Mouse (Mus musculus) liver, adult 2 months (tissue): ENCODE data around the gene Xpnpep3. TPM values are rescaled to one million over a fixed set of nuclear protein-coding genes. Genes with fewer than 3 reads are reported as not detected.

Source experiments
- DNase-seq: peaks from one replicate; pipeline ENCODE4 v3.0.0-alpha.2; 2011; ENCODE audit warnings: low read depth, low spot score; ENCODE audit errors: extremely low read depth
- H3K27ac ChIP-seq: fragments of 200-500 bp; replicated peaks from 2 replicates; pipeline ENCODE4 v1.5.1; 2012; ENCODE audit warnings: low read depth, mild to moderate bottlenecking, control low read depth, inconsistent platforms, low read length; ENCODE audit not compliant: insufficient read depth
- H3K27me3 ChIP-seq: fragments of 200-500 bp; 2 replicates; pipeline ENCODE4 v1.6.1; 2012; ENCODE audit warnings: mild to moderate bottlenecking, moderate library complexity, low read length, inconsistent platforms; ENCODE audit not compliant: control insufficient read depth, insufficient read depth
- H3K36me3 ChIP-seq: fragments of 200-500 bp; 2 replicates; pipeline ENCODE4 v1.6.1; 2012; ENCODE audit warnings: low read length, inconsistent platforms; ENCODE audit not compliant: control insufficient read depth, insufficient read depth
- H3K4me1 ChIP-seq: fragments of 200-500 bp; 2 replicates; pipeline ENCODE4 v1.6.1; 2011; ENCODE audit warnings: low read length; ENCODE audit not compliant: control insufficient read depth, insufficient read depth
- H3K4me3 ChIP-seq: fragments of 200-500 bp; 2 replicates; pipeline ENCODE4 v1.5.1; 2011; ENCODE audit warnings: low read depth, mild to moderate bottlenecking, control low read depth, low read length, moderate library complexity; ENCODE audit not compliant: insufficient read depth
- H3K79me2 ChIP-seq: fragments of 200-500 bp; 2 replicates; pipeline ENCODE4 v1.6.1; 2012; ENCODE audit warnings: inconsistent platforms, mild to moderate bottlenecking, low read length, moderate library complexity; ENCODE audit not compliant: control insufficient read depth, insufficient read depth
- H3K9ac ChIP-seq: fragments of 200-500 bp; 2 replicates; pipeline ENCODE4 v1.6.1; 2012; ENCODE audit warnings: low read depth, mild to moderate bottlenecking, control low read depth, inconsistent platforms, low read length
- CTCF ChIP-seq: fragments of 200-500 bp; IDR thresholded peaks from 2 replicates; pipeline ENCODE4 v1.5.1; 2011; ENCODE audit warnings: low read depth, low read length, control low read depth
- POLR2A ChIP-seq: fragments of 200-500 bp; IDR thresholded peaks from 2 replicates; pipeline ENCODE4 v1.6.1; 2011; ENCODE audit warnings: low read length, control low read depth; ENCODE audit not compliant: insufficient read depth; ENCODE audit errors: extremely low read depth
- WGBS: fragments of 180-500 bp; shearing (Covaris S2); methylation state at CpG from one replicate; pipeline ENCODE4 v1.1.7; 2018; 5-methylcytosine and 5-hydroxymethylcytosine counted together
- polyA plus RNA-seq: library from polyadenylated mRNA; depleted of rRNA; stranded (reverse); fragments of >200 nt; gene quantifications from 2 replicates; pipeline ENCODE4 v1.2.3, GENCODE M21; 2012
- total RNA-seq: library from RNA; depleted of rRNA; stranded (reverse); fragments of >200 nt; gene quantifications from 2 replicates; pipeline ENCODE4 v1.2.3, GENCODE M21; 2014

The Xpnpep3 gene
- total and polyA plus RNA-seq, 2 experiments: 6.8 to 8.1 TPM

DNA sequence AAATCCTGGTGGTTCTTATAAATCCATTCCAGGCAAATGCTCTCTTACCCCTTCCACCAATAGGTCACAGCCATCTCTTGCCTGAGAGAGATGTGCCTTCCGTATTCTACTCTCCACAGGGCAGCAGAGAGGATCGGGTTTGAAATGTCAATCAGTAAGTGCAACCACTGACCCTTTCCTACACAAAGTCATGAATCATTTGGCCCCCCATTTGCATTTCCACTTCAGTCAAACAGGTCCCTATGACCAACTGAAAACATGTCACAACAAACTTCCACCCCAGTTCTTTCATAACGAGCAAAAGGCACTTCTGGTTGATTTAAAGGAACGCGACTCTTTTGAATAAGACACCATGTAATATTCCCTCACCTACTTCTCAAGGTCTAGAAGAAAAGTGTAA, 40.5 kb upstream of the Xpnpep3 start:
- TF ChIP-seq CTCF (no peak), POLR2A (no peak)
- no peak for DNase-seq
- peaks cover 36% of the 10 kb centered on the region for H3K4me1 ChIP-seq
- 38% methylated on average over 5 of the region's 5 CpGs for WGBS
- peak overlapping the region; percentile 76 for H3K4me3 ChIP-seq
- H3K36me3 ChIP-seq: peaks cover 11% of the 10 kb centered on the region
- peak overlapping the region; percentile 85 for H3K27ac ChIP-seq
- H3K9ac ChIP-seq: peak overlapping the region; percentile 42
- no peaks in the 10 kb centered on the region for H3K27me3 ChIP-seq
- H3K79me2 ChIP-seq: peaks cover 27% of the 10 kb centered on the region

- H3K4me3 ChIP-seq: peak within 1 kb of the TSS; percentile 76
- peaks cover 39% of the 10 kb centered on the region for H3K4me1 ChIP-seq
- H3K9ac ChIP-seq: peak within 1 kb of the TSS; percentile 80
- peaks cover 12% of the 10 kb centered on the region for H3K36me3 ChIP-seq
- WGBS: 1% methylated on average over 30 of the region's 30 CpGs
- H3K79me2 ChIP-seq: peaks cover 23% of the 10 kb centered on the region
- H3K27ac ChIP-seq: peak within 1 kb of the TSS; percentile 85
- peak; percentile 93 for DNase-seq
- TF ChIP-seq CTCF: 0 out of 2 replicates have a peak, but pooled peaks have one; percentile 2
- peak; percentile 84 for TF ChIP-seq POLR2A
- H3K27me3 ChIP-seq: no peaks in the 10 kb centered on the region
Observed at GRCm38 (mm10) chr15:81360345-81361021, 39.5 kb upstream of the Xpnpep3 start, which contains the start of gene Slc25a17. Gene Slc25a17, minus strand, starts transcription at chr15:81360812.

DNA sequence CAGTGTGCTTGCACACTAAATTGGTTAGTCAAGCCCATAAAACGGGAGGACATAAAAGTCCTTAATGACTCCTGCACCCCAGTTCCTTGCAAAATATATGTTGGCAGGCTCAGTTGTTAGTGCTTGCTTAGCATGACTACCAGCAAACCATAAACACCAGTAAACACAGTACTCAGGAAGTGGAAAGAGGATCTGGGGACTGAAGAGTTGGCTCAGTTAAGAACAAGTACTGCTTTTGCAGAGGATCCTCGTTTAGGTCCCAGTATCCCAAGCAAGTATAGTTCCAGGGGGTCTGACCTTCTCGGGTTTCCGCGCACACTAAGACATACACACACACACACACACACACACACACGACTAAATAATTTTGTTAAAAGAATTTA, 38.9 kb upstream of the Xpnpep3 start:
- 43% methylated on average over 6 of the region's 6 CpGs for WGBS
- H3K4me3 ChIP-seq: no peak overlapping the region
- TF ChIP-seq POLR2A: no peak
- TF ChIP-seq CTCF: no peak
- H3K36me3 ChIP-seq: peaks cover 17% of the 10 kb centered on the region
- H3K4me1 ChIP-seq: peaks cover 41% of the 10 kb centered on the region
- H3K27ac ChIP-seq: peak overlapping the region; percentile 74
- no peaks in the 10 kb centered on the region for H3K27me3 ChIP-seq
- DNase-seq: no peak
- peaks cover 20% of the 10 kb centered on the region for H3K79me2 ChIP-seq
- peak overlapping the region; percentile 36 for H3K9ac ChIP-seq

DNA sequence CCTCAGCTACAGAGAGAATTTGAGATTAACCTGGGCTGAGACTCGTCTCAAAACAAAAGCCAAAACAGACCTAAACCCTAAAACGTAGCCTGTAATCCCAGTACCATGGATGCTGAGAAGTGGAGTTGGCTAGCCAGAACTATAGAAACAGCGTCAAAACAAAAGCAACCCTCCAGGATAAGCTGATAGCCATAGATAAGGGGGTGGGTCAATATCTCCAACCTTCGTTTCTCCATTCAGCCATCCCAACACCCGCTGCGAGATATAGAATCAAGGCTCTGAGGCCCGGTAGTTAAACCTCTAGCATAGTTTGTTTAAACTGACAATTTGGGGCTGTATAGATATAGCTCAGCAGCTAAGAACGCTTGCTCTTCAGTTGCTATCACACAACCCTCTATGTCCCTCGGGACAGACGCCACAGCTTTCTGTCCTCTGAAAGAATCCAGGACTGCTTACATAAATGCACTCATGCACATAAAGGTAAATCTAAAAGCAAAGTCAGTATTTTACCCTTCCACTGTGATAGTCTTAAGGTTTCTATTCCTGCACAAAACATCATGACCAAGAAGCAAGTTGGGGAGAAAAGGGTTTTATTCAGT, 38.4 kb upstream of the Xpnpep3 start:
- DNase-seq: no peak
- no peak for TF ChIP-seq CTCF
- Histone ChIP-seq H3K79me2 (peaks cover 20% of the 10 kb centered on the region), H3K27ac (peak overlapping the region; percentile 74), H3K36me3 (peaks cover 22% of the 10 kb centered on the region), H3K27me3 (no peaks in the 10 kb centered on the region), H3K9ac (no peak overlapping the region), H3K4me3 (no peak overlapping the region), H3K4me1 (peaks cover 44% of the 10 kb centered on the region)
- 57% methylated on average over 10 of the region's 10 CpGs for WGBS

GRCm38 (mm10) chr15:81362501-81362900, 37.4 kb upstream of the Xpnpep3 start:
- no peak overlapping the region for H3K4me3 ChIP-seq
- no peak overlapping the region for H3K9ac ChIP-seq
- peak overlapping the region; percentile 87 for H3K27ac ChIP-seq
- TF ChIP-seq CTCF (no peak), POLR2A (no peak)
- peak; percentile 86 for DNase-seq
- H3K27me3 ChIP-seq: no peaks in the 10 kb centered on the region
- H3K79me2 ChIP-seq: peaks cover 14% of the 10 kb centered on the region
- H3K4me1 ChIP-seq: peaks cover 47% of the 10 kb centered on the region
- 23% methylated on average over 1 of the region's 1 CpGs for WGBS
- H3K36me3 ChIP-seq: peaks cover 25% of the 10 kb centered on the region

- Histone ChIP-seq H3K4me1 (peaks cover 44% of the 10 kb centered on the region), H3K9ac (no peak overlapping the region), H3K4me3 (no peak overlapping the region), H3K79me2 (peaks cover 3% of the 10 kb centered on the region; the same call in 1 of the 2 replicates), H3K27ac (no peak overlapping the region; the same call in none of the 2 replicates), H3K36me3 (peaks cover 30% of the 10 kb centered on the region), H3K27me3 (no peaks in the 10 kb centered on the region)
- TF ChIP-seq POLR2A: no peak
- TF ChIP-seq CTCF: no peak
- DNase-seq: peak; percentile 81
- WGBS: 55% methylated on average over 1 of the region's 1 CpGs
Observed at GRCm38 (mm10) chr15:81364271-81364670, 35.7 kb upstream of the Xpnpep3 start.
